Mouse (Mus musculus): Measurements from ENCODE around the gene Psg22. TPM values are rescaled to one million over a fixed set of nuclear protein-coding genes. Genes with fewer than 3 reads are reported as not detected.
A peak's percentile ranks its signal among the peaks of the same experiment; 100 is the strongest.
"Not testable (repeated sequence)": the region's sequence is repeated elsewhere in the genome, so short reads cannot be mapped to it uniquely, and the experiment has no call there.

Gene Psg22
- total RNA-seq (2021): not detected in 2 replicates
- long read RNA-seq: 0 reads

DNA sequence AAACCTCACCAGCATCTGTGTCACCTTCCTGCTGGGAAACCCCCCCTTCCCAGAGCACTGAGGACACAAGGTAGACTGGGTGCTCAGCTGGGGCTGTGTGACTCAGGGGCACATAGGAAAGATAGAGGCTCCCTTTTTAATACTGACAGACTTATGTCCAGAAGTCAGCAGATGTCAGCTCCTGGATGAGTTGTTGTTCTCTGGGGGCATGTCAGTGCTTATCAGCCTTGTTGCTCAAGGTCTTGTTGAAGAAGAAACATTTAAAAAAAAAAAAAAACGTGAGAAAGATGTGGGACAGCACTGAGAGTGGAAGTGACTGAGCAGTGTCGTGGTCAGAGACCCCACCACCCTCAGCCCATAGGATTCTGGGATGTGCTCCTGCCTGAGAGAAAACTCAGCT is at the start of gene Psg22:
TSS of gene Psg22 (plus strand) at position 301 of the 400 bp plus-strand sequence.
- no peak for DNase-seq

DNA sequence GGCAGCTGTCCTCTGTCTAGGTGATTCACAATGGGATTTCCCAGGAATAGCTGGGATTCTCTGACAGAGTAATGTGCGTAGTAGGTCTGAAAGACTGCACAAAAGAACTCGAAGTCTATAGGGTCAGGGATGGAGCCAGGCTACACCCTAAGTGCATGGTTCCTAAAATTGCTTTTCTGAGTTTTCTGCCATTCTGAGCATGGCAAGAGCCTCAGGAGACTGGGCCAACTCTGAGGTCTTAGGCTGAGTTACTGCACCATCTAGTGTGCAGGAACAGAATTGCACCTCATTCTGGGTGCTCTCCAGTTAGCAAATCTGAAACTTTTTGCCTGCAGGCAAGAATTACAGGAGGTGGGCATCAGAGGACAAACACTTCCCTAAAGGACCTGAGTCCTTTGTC is 38.1 kb upstream of the Psg22 start:
- DNase-seq: peak; percentile 8

DNA sequence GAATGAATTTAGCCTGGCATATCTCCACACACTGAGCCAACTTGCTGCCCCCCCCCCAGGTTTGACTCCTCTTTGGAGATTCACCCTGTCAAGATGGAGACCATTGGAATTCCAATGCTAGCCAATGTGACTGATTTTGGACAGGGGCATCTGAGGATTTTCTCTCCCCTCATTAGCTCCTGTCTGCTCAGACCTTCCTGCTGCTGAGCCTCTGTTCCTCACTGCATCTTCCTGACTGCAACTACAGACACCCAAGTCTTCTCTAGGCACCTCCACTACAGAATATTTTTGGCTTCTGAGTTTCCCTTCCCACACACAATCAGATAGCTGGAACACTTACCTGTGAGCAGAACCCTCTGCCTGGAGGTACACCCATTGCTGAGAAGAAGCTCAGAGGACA is 32.3 kb upstream of the Psg22 start:
- DNase-seq: no peak

DNA sequence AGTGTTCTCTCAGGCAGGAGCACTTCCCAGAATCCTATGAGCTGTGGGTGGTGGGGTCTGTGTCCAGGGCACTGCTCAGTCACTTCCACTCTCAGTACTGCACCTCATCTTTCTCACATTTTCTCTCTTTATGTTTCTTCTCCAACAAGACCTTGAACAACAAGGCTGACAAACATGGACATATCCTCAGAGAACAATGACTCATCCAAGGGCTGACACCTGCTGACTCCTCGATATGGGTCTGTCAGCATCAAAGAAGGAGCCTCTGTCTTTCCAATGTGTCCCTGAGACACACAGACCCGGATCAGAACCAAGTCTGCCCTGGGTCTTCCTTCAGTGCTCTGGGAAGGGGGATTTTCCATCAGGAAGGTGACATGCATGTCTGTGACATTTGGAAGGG is 31.8 kb upstream of the Psg22 start, which contains the start of gene Psg20:
TSS of gene Psg20 (minus strand) at position 101 of the 400 bp plus-strand sequence.
- no peak for DNase-seq

DNA sequence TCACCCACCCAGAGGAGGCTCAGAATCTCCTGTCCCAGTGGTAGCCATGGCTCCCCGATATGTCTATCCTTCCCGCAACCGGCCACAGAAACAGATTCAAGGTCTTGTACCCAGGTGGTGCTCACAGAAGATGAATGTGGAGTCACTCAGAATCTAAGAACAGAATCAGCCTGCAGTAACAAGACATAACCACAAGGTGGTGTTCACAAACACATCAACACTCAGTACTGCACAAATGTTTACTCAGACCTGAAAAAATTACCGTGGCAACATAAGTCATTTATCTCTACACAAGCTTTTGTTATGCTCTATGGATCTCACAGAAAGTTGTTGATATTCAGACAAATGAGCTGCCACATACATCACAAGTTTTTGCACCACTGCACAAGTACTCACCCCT is 7.6 kb upstream of the Psg22 start:
- not testable (repeated sequence) for DNase-seq

DNA sequence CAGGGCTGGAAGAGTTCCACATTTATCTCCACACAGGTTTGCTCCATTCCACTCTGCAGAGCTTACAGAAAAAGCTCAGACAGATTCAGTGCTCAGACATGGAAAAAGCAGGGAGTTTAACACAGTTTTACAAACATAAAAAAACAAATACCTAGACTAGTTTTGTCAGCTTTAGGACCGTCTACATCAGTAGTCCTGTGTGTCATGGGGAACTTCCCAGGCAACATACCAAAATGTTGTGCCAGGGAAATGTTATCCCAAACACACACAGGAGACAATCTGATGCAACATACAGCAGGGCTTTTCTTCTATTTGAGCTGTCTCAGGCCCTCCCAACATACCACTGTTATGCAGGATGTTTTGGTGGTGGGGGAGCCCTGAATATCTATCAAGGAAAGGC is 7.0 kb upstream of the Psg22 start:
- DNase-seq: no peak

DNA sequence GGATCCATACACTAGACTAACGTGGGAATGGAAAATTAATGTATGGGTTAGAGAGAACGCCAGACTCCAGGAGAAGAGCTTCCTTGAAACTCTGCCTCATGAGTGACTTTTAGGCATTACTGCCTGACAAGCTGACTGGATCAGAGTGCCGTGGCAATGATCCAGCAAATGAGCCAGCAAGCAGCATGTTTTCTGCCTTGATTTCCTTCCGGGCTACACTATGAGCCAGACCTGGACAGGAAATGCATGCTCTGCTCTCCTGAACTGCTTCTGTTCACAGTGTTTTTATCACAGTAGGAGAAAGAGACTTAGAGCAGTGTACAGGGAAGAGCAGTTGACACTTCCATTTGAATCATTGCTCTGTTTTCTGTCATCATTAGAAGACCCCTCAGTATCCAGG is 2.3 kb upstream of the Psg22 start:
- DNase-seq: no peak

DNA sequence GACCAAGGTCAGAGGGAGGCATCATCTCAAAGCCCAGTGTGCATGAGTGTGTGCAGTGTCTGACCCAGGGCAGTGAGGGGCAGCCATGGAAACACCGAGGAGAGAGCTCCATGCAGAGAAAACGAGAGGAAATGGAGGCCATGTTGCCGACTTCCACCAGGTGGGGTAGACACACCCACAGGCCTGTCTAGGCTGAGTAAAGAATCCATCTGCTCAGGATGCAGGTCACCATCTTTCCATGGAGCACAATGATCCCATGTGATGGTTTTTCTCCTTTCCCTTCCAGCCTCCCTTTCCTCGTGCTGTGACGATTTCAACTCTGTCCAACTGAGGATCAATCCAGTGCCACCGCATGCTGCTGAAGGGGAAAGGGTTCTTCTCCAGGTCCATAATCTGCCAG is 6.1 kb downstream of the Psg22 start:
- no peak for DNase-seq

DNA sequence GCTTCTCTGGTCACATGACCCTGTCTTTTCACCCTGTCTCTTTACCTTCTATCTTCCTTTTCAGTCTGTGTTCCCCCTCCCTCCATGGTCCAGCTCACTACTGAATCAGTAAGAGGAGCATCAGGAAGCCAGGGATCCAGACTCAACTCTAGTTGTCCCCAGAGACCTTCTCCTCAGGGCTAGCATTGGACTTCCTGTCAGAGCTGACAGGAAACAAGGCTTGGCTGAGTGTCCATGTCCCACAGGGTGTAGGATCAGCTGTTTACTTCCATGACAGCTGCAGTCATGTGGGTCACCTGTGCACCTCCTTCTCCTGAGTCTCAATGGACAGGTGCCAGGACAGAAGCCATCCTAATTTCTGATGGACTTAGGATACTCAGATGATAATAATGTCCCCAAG is 8.0 kb downstream of the Psg22 start:
- not testable (repeated sequence) for DNase-seq

DNA sequence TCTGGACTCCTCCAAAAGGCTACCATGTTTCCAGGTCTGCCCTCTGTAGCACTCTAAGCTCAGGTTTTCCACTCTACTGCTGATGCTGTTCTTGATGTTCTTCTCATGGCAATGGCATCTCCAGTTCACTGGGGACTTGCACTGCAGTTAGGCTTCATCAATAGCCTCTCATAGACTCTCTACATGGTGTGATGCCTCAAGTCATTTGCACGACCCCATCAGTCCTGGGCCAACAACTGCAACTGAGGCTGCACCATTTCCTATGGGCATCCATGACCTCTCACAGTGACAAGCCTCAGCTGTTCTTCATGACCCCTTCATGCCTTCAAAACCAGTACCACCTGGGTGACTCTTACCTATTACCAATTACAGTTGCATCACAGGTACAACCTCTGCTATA is 10.5 kb downstream of the Psg22 start:
- no peak for DNase-seq

DNA sequence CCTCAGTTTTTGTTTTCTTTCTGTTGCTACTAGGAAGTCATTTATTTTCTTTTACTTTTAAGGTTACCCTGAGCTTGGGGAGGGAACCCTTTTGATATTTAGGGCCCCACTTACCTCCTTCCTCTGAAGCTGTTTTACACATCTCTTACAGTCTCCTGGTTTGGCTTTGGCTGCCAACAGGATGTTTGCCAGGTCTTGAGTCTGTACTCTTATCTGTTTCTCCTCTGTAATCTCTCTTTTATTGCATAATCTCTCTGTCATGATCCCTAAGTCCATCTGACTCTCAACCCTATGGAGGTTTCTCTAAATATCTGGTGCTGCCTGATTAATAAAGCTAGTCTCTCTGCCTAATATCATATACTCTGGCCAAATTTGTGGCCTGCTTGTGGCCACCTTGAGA is 15.2 kb downstream of the Psg22 start:
- DNase-seq: no peak

DNA sequence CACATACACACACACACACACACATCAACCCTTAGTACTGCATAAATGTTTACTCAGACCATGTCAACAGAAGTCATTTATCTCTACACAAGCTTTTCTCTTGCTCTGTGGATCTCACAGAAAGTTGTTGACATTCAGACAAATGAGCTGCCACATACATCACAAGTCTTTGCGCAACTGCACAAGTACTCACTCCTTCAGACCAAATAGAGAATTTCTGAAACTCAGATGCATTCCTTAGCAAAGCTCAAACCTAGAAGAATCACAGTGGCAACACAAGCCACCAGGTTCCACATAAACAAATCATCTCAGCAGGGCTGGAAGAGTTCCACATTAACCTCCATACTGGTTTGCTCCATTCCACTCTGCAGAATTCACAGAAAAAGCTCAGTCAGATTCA is 16.6 kb downstream of the Psg22 start:
- DNase-seq: no peak

DNA sequence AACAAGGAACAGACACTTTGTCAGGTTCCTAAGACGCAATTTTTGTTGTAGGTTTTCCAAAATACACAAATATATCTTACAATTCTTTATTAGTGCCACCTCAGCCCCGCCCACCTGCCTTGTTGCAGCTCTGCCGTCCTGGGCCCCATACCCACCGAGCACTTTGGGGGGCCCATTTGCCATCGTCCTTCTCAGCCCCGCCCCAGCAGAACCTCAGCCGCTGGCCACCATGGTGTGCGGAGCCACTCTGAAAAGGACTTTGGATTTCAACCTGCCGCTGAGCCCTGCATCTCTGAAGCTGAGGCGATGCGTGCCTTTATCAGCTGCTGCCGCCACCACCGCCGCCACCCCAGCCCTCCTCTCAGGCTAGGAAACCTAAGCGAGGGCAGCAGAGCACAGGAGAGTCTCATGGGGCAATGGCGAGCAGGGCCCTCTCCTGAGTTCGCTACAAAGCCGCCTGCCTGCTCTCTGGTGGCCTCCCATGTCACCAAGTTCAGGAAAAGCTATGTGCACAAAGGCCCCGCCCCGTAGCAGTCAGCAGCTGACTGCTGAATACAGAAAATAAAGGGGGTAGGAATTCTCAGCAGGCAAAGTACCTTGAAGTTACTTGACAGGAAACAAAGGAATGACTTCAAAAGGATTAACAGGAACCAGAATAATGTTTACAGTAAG is 28.4 kb downstream of the Psg22 start:
- peak; percentile 0 for DNase-seq

DNA sequence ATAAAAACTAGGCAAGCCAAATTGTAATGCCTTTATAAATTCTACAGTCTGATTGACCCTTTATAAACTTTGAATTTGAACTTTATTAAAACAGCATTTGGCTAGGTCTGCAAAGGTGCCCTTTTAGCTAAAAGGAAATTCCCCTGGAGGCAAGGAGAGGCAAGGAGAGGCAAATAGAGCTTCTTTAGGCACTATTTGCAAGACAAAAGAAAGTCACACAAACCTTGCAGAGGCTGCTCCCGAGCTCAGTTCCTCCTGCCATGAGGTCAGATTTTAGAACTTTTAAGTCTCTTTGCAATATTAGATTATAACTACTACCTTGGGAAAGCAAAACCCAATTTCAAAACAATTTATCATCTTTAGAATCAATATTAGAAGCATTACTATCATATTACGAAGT is 29.5 kb downstream of the Psg22 start:
- not testable (repeated sequence) for DNase-seq

DNA sequence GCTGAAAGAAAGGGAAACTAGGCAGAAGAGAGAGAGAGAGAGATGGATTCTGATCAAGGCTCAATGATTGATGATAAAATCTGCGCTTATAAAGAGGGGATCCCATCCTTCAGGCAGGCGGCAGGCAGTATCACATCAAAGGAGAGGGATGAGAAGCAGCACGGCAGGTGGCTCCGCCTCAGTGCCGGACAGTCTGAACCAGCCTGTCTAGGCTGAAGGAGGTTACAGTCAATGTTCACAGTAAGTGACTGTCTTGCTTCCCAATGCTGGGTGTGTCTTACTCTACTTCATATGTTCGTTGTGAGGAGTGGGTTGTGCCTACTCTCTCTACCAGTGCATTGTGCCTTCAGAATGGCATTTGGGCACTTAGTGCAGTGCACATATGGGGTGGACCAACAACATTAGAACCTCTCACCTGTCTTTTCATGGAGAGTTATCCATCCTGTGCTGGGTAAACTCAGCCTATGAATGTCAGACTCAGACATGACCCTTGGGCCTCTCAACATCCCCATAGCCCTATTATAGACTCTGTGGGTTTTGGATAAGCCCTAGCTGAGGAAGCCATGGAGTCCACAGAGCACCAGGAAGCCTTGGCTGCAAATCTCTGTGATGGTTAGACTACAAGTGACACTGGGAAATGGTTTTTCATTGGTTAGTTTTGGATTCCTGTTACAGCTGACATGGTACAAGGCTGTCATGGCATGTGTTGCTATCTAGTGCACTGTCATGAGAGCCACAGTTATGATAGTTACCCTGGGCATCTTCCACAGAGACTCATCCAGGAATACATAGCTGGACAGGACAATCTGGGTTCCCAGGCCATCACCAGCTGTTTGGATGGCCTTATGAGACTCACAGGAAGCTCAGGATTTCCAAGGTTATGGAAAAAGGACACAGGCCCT is 31.4 kb downstream of the Psg22 start:
- no peak for DNase-seq

DNA sequence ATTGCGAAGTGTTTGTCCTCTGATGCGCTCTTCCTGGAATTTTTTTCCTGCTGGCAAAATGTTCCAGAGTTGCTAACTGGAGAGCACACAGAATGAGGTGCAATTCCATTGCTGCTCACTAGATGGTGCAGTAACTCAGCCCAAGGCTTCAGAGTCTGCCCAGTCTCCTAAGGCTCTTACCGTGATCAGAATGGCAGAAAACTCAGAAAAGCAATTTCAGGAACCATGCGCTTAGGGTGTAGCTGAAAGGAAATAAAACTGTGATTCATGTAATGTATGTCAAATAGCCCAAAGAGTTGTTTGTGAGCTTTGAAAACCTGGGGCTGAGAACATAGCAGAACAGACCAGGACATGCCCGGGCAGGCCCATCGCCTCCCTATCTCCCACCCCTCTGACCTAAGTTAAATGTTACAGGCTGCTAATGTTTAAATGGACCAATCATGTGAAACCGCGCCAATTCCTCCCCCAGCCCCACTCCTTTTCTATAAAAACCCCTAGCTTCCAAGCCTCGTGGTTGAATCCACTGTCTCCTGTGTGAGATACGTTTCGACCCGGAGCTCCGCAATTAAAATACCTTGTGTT is 32.1 kb downstream of the Psg22 start:
- DNase-seq: peak; percentile 28

DNA sequence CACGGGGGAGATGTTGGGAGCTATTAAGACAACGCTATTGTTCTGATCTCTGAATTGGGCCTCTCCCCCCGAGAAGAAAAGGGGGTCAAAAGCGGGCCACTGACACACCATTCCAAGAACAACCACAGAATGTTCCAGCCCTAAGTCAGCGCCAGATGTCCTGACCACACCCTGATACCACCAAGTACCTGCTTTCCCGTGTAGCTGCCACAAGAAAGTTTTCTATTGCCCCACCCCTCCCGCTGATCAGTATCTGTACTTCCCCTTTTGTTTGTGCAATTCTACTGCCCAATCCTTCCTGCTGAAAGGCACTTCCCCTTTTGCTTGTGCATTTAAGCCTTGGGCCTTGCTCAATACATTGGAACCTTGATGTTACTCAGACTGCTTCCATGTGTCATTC is 42.3 kb downstream of the Psg22 start:
- not testable (repeated sequence) for DNase-seq

DNA sequence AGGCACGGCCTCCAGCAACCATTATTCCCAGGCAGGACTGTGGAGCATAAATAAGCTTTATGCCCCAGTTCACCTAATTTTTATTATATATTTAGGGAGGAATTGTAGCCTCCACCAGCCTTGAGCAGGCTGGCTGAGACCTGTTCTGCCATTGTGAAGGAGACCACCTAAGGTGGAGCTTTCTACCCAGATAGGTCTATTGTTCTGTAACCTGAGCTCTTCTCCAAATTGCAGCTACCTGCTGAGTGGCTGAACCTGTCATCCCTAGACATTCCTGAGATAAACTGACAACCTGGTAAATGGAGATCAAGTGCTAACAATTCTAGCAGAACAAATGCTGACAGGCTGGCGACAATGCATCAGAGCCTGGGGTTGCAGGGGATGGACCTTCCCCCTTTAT is 45.0 kb downstream of the Psg22 start:
- DNase-seq: not testable (repeated sequence)

Other genes with a start within 250 kb of the Psg22 start
- not detected in 2 replicates for gene Psg26, start 233.9 kb upstream of the Psg22 start, total RNA-seq (2021)
- gene Psg25, start 185.8 kb upstream of the Psg22 start, total RNA-seq (2021): not detected in 2 replicates
- gene Psg27, start 150.8 kb upstream of the Psg22 start, total RNA-seq (2021): not detected in 2 replicates
- gene Psg23, start 101.6 kb upstream of the Psg22 start, total RNA-seq (2021): not detected in 2 replicates
- gene Psg21, start 61.4 kb upstream of the Psg22 start, total RNA-seq (2021): not detected in 2 replicates
- gene Psg20, start 31.9 kb upstream of the Psg22 start, total RNA-seq (2021): not detected in 2 replicates
- gene Psg19, start 80.4 kb downstream of the Psg22 start, total RNA-seq (2021): not detected in 2 replicates
- not detected in 2 replicates for gene Psg17, start 103.5 kb downstream of the Psg22 start, total RNA-seq (2021)
- gene Mill2, start 121.9 kb downstream of the Psg22 start, total RNA-seq (2021): 5.3 and 7.8 TPM in 2 replicates
- gene Pglyrp1, start 153.2 kb downstream of the Psg22 start, total RNA-seq (2021): 1.9 and 2.0 TPM in 2 replicates
- gene Ccdc61, start 192.3 kb downstream of the Psg22 start, total RNA-seq (2021): 16.5 and 20.8 TPM in 2 replicates
- gene Nova2, start 207.8 kb downstream of the Psg22 start, total RNA-seq (2021): 4.9 and 6.2 TPM in 2 replicates